Mouse (Mus musculus) left cerebral cortex, adult 2 months (tissue): ENCODE results near the gene Lsmem1. TPM values are rescaled to one million over a fixed set of nuclear protein-coding genes. Genes with fewer than 3 reads are reported as not detected.
"Not testable (repeated sequence)": the region's sequence is repeated elsewhere in the genome, so short reads cannot be mapped to it uniquely, and the experiment has no call there.

Experiments used
- DNase-seq, 2 experiments: peaks; one replicate each; pipeline ENCODE4 v3.0.0; 2021 to 2022; ENCODE audit warnings: low spot score in 2 of 2, mixed read lengths in 1 of 2; ENCODE audit errors: extremely low spot score in 1 of 2
- H3K27ac ChIP-seq: fragments of 200-600 bp; 2 replicates; pipeline ENCODE4 v1.8.1; 2022
- H3K4me3 ChIP-seq: fragments of 200-600 bp; 2 replicates; pipeline ENCODE4 v1.8.1; 2022
- CTCF ChIP-seq: fragments of 200-600 bp; IDR thresholded peaks from 2 replicates; pipeline ENCODE4 v1.8.1; 2022; ENCODE audit warnings: antibody characterized with exemption, mild to moderate bottlenecking, moderate library complexity
- intact Hi-C: fragments of 180-260 bp; cut with DNase I; formaldehyde crosslinking; loops from one replicate; pipeline ENCODE4 v1.15.1; 2025
- total RNA-seq, 2 experiments: library from RNA; stranded (reverse); gene quantifications; 2 replicates each; pipeline ENCODE4 v1.2.3; 2021

Gene Lsmem1
- total RNA-seq, 2 experiments from 2014 or later, result 1.5 to 1.7 TPM

DNA sequence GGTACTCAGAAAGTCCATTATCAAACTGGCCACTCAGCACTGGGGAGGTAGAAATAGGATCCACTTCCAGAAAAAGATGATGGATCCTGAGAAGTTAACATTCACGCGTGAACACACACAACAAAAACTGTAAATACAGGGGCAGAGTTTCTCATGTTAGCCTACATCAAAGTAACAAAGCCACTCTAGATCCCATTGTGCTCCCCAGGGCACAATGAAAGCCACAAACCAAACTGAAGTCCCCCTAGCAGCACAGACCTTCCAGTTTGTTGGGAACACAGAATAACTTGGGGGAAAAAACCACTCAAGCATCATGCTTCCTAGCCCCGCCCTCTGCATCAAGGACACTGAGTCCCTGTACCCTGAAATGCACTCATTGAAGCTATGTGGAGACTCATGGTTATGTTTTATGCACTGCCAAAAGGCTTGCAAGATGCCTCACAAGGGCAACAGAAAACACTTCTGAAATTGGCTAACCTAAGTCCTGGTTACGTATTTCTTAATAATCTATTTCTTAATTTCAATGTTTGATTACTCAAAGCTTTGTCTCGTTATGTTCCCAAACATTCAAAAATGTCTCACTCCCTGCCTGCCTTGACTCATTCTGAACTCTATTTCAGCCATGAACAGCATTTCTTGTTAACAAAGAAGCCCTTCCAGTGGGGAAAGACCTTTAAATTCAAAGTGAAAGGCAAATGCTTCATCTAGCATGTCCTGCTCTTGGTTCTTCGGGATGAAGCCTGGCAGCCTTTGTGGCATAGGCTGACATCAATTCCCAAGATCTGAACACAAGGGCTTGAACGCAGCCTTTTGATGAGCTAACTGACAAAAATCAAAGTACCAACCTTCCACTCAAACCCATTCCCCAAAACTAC lies 3.1 kb upstream of the Lsmem1 start:
- no peak overlapping the region for H3K4me3 ChIP-seq
- intact Hi-C loops, result no loop called here
- no peak for DNase-seq
- TF ChIP-seq CTCF, result no peak
- no peak overlapping the region for H3K27ac ChIP-seq

- TF ChIP-seq CTCF, result no peak
- no peak overlapping the region for H3K4me3 ChIP-seq
- intact Hi-C loops, result no loop called here
- no peak for DNase-seq
- no peak overlapping the region for H3K27ac ChIP-seq
These were observed 1.4 kb upstream of the Lsmem1 start for GRCm38 (mm10) chr12:40200484-40201235.

DNA sequence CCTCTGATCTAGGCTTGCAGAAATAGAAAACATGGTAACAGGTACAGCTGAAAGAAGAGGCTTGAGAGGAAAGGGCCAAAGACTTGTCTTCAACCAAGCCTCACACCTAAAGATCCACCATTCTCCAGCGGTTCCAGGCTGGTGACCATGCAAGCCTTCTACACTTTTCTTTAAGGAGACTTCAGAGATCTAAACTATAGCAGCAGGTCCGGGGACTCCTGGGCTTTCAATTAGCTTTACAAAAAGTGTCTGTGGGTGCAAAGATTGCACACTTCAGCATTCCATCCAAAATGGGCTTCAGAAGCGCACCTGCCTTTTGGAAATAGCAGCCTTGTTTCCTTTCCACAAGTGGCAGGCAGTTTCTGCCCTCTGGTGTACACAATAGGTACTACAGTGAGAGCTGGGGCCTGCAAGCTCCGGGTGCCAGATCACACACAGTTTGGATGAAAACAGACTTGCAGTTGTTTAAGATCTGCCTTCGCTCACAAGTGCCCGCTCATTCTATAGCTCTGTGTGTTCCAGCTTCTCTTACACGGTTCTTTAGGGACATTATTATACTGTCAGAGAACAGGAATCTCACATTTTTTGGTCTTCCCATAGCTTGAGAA lies 609 bp upstream of the Lsmem1 start:
- TF ChIP-seq CTCF, result peak; percentile 96
- DNase-seq, result peak; percentile 74 to 75
- no peak overlapping the region for H3K27ac ChIP-seq
- H3K4me3 ChIP-seq, result no peak overlapping the region
- intact Hi-C loops, result no loop called here

DNA sequence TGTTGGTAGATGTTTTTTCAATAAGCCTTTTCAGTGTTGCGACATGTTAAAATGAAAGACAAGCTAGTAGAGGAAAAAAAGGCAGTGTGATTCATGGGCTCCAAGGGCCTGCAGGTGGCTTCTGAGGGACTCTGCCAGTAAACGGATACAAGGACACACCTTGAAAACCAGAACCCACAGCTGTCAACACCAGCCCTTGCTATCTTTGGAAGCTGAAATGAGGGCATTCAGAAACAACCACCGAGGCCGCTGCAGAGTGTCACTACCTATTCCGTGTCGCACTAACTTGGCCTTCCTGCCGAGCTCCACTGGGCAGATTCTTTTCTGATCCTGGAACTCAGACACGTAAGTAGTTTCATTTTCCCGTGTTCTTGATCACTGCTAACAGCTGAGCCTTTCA lies 863 bp downstream of the Lsmem1 start:
- TF ChIP-seq CTCF, result no peak
- intact Hi-C loops, result no loop called here

DNA sequence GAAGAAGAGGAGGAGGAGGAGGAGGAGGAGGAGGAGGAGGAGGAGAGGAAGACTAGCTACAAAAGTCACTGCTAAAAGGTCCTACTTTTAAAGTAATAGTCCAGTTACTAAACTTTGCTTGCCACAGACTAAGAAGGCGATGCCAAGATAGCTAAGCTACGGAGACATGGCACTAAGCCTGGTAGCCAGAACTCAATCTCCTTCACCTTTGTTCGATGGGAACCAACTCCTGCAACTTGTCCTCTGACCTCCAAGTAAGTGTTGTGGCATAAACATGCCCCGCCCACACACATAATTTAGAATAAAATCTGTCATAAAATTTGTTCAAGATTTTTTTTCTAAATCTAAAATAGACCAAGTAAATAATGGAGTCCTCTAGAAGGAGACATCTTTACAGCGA lies 1.3 kb downstream of the Lsmem1 start:
- no peak for DNase-seq
- H3K4me3 ChIP-seq, result no peak overlapping the region
- H3K27ac ChIP-seq, result no peak overlapping the region
- intact Hi-C loops, result no loop called here
- TF ChIP-seq CTCF, result no peak

More for the DNA sequence above, 863 bp downstream of the Lsmem1 start:
- DNase-seq, result no peak
- Histone ChIP-seq H3K4me3 (no peak overlapping the region), H3K27ac (no peak overlapping the region)

- Histone ChIP-seq H3K4me3 (no peak overlapping the region), H3K27ac (no peak overlapping the region)
- intact Hi-C loops, result no loop called here
- DNase-seq, result no peak
- no peak for TF ChIP-seq CTCF
These were observed 1.8 kb downstream of the Lsmem1 start for GRCm38 (mm10) chr12:40197511-40197910.

DNA sequence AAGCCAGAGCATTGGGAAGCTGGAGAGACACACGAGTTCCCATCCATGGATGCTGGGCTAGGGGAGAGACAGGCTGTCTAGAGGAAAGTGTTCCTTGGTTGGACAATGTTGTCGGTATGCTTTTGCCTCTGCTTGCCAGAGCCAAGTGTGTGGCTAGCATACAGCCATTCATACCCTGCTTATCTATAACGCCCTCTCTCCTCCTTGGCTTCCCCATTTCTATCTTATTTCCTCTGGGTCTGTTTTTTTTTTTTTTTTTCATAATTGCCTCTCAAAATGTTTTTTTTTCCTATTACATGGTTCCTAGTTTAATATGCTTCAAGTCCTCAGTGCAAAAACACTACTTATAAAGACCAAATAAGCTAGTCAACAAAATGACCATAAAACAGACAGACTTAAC lies 13.8 kb downstream of the Lsmem1 start:
- Histone ChIP-seq H3K27ac (no peak overlapping the region), H3K4me3 (no peak overlapping the region)
- DNase-seq, result no peak
- intact Hi-C loops, result no loop called here
- TF ChIP-seq CTCF, result no peak

DNA sequence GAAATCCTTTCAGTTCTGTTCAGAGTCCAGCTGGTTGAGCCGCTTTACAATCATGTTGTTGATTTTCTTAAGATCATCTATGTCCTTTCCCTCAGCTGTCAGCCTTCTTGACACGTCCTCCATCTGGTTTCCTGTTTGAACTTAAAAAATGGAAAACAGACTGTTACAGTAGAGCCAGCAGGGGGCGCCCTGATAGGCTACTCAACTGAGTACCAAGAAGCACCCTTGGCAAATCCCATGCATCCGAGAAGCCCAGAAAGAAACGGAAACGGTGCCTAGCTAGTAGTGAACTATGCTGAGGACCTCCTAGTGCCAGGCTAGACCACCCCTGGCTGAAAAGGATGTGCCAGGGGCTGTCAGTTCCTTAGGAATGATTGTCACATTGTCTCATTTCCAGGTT lies 22.2 kb downstream of the Lsmem1 start:
- no peak for DNase-seq
- TF ChIP-seq CTCF, result peak; percentile 67
- Histone ChIP-seq H3K27ac (no peak overlapping the region), H3K4me3 (no peak overlapping the region)
- intact Hi-C loops, result no loop called here

DNA sequence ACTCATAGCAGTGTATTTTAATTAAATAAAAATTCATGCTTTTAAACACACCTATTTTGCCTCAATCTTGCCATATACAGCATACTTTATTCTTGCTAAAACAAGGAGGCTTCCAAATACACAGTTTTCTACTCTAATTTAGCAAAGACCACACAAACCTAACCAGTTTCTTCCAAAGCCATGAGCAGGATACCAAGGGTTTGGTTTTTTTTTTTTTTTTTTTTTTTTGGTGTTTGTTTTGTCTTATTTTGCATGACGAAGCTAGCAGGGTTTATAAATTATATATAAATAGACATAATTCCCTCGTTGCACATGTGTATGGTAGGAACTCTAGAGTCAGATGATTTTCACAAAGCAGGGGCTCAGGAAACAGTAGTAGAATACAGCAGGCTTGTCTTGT lies 23.1 kb downstream of the Lsmem1 start:
- TF ChIP-seq CTCF, result no peak
- Histone ChIP-seq H3K27ac (no peak overlapping the region), H3K4me3 (no peak overlapping the region)
- intact Hi-C loops, result no loop called here
- no peak for DNase-seq

DNA sequence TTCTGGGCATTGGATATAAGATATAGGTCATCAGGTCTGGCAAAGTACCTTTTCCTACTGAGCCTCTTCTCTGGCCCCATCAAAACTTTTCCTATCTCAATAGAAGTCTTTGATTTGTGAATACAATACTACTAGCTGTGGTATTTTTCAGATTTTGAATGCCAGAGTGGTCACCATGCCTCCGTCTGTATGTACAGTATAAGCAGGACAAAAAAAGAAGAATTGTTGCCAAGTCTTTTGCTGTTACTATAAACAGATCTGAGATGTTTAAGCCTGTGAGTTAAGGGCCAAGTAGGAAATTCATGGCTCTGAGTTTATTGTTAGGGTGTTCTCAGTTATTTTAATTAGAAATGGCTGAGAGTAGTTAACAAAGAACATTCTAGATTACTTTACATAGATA lies 24.1 kb downstream of the Lsmem1 start:
- DNase-seq, H3K27ac ChIP-seq, intact Hi-C loops, H3K4me3 ChIP-seq: not testable (repeated sequence)

- intact Hi-C loops, result no loop called here
- DNase-seq, result no peak
- TF ChIP-seq CTCF, result no peak
- Histone ChIP-seq H3K4me3 (no peak overlapping the region), H3K27ac (no peak overlapping the region)
These were observed 27.7 kb downstream of the Lsmem1 start for GRCm38 (mm10) chr12:40171637-40172036.

GRCm38 (mm10) chr12:40169675-40170074 lies 29.6 kb downstream of the Lsmem1 start:
- intact Hi-C loops, result loop anchor here (5.0 kb wide), 1 partner anchor 502 kb away; no protein-coding TSS in a partner anchor
- no peak for TF ChIP-seq CTCF
- DNase-seq, result no peak

More at GRCm38 (mm10) chr12:40169675-40170074, 29.6 kb downstream of the Lsmem1 start:
- H3K27ac ChIP-seq, result no peak overlapping the region
- no peak overlapping the region for H3K4me3 ChIP-seq
